Mouse (Mus musculus): ENCODE data around the gene Efna4. TPM values are rescaled to one million over a fixed set of nuclear protein-coding genes. Genes with fewer than 3 reads are reported as not detected.

The Efna4 gene
- polyA plus RNA-seq, 1 experiment from 2014 or later = 29.2 TPM

GRCm38 (mm10) chr3:89348911-89349868 is 11.4 kb upstream of the Efna4 start:
- under 1% methylated on average over 38 of the region's 38 CpGs for WGBS
- ATAC-seq (ENCODE audit: low FRiP score, low TSS enrichment) = peak; percentile 55

DNA sequence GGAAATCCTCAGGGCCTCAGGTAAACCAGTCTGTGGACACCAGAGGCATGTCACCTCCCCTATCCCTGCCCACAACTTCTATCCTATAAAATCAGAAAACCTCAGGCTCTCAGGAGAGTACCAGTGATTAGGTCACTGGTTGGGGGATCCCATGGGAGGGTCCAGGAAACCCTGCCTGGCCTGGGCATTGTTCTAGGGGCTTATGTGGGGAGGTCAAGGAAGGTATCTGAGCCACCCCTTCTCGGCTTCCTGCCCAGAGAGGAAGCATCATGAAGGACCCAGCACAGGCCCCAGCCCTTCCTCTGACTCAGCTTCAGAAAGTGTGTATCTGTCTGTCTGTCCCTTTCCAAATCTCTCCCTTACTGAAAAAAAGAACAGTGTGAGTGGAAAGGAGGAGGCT is 10.1 kb upstream of the Efna4 start:
- peak overlapping the region; percentile 97 for H3K4me2 ChIP-seq (replicated peaks; ENCODE audit: low read depth, low read length)
- H3K27ac ChIP-seq (ENCODE audit: low read length) = peak overlapping the region; percentile 73; the same call in 1 of the 2 replicates
- 63% methylated on average over 1 of the region's 1 CpGs for WGBS
- peaks cover 6% of the 10 kb centered on the region for H3K36me3 ChIP-seq (ENCODE audit: insufficient read depth, low read length)
- peak overlapping the region; percentile 72 for H3K4me3 ChIP-seq (ENCODE audit: low read length)
- no peaks in the 10 kb centered on the region for H3K9me3 ChIP-seq (ENCODE audit: low read length)
- peaks cover 23% of the 10 kb centered on the region for H3K4me1 ChIP-seq (ENCODE audit: insufficient read depth, low read length)
- ATAC-seq (ENCODE audit: low FRiP score, low TSS enrichment) = no peak
- no peaks in the 10 kb centered on the region for H3K27me3 ChIP-seq (ENCODE audit: insufficient read depth, low read length)
- peak overlapping the region; percentile 77 for H3K9ac ChIP-seq (replicated peaks; ENCODE audit: low read length)

More at GRCm38 (mm10) chr3:89348911-89349868, 11.4 kb upstream of the Efna4 start:
- peaks cover 6% of the 10 kb centered on the region for H3K36me3 ChIP-seq (ENCODE audit: insufficient read depth, low read length)
- no peaks in the 10 kb centered on the region for H3K27me3 ChIP-seq (ENCODE audit: insufficient read depth, low read length)
- H3K4me3 ChIP-seq (ENCODE audit: low read length) = peak overlapping the region; percentile 72
- peak overlapping the region; percentile 97 for H3K4me2 ChIP-seq (replicated peaks; ENCODE audit: low read depth, low read length)
- H3K9me3 ChIP-seq (ENCODE audit: low read length) = no peaks in the 10 kb centered on the region
- H3K9ac ChIP-seq (replicated peaks; ENCODE audit: low read length) = peak overlapping the region; percentile 77
- peak overlapping the region; percentile 73 for H3K27ac ChIP-seq (ENCODE audit: low read length)
- peaks cover 23% of the 10 kb centered on the region for H3K4me1 ChIP-seq (ENCODE audit: insufficient read depth, low read length)

GRCm38 (mm10) chr3:89346815-89347540 is 9.2 kb upstream of the Efna4 start:
- Histone ChIP-seq H3K9ac (replicated peaks; ENCODE audit: low read length) (no peak overlapping the region), H3K9me3 (ENCODE audit: low read length) (no peaks in the 10 kb centered on the region), H3K4me3 (ENCODE audit: low read length) (no peak overlapping the region), H3K27ac (ENCODE audit: low read length) (no peak overlapping the region), H3K27me3 (ENCODE audit: insufficient read depth, low read length) (no peaks in the 10 kb centered on the region), H3K4me2 (replicated peaks; ENCODE audit: low read depth, low read length) (no peak overlapping the region), H3K36me3 (ENCODE audit: insufficient read depth, low read length) (peaks cover 6% of the 10 kb centered on the region), H3K4me1 (ENCODE audit: insufficient read depth, low read length) (peaks cover 18% of the 10 kb centered on the region)
- ATAC-seq (ENCODE audit: low FRiP score, low TSS enrichment) = no peak
- WGBS = 80% methylated on average over 10 of the region's 10 CpGs

- no peak overlapping the region for H3K9ac ChIP-seq (replicated peaks; ENCODE audit: low read length)
- no peaks in the 10 kb centered on the region for H3K9me3 ChIP-seq (ENCODE audit: low read length)
- no peak overlapping the region for H3K4me3 ChIP-seq (ENCODE audit: low read length)
- peaks cover 28% of the 10 kb centered on the region for H3K4me1 ChIP-seq (ENCODE audit: insufficient read depth, low read length)
- no peak for ATAC-seq (ENCODE audit: low FRiP score, low TSS enrichment)
- H3K27ac ChIP-seq (ENCODE audit: low read length) = no peak overlapping the region
- no peaks in the 10 kb centered on the region for H3K27me3 ChIP-seq (ENCODE audit: insufficient read depth, low read length)
- no peak overlapping the region for H3K4me2 ChIP-seq (replicated peaks; ENCODE audit: low read depth, low read length)
- peaks cover 6% of the 10 kb centered on the region for H3K36me3 ChIP-seq (ENCODE audit: insufficient read depth, low read length)
- WGBS = 84% methylated on average over 7 of the region's 7 CpGs
These were observed 5.5 kb upstream of the Efna4 start for GRCm38 (mm10) chr3:89343279-89343678.

- no peak overlapping the region for H3K27ac ChIP-seq (ENCODE audit: low read length)
- H3K4me3 ChIP-seq (ENCODE audit: low read length) = no peak overlapping the region
- H3K4me1 ChIP-seq (ENCODE audit: insufficient read depth, low read length) = peaks cover 32% of the 10 kb centered on the region
- H3K27me3 ChIP-seq (ENCODE audit: insufficient read depth, low read length) = no peaks in the 10 kb centered on the region
- 92% methylated on average over 4 of the region's 4 CpGs for WGBS
- ATAC-seq (ENCODE audit: low FRiP score, low TSS enrichment) = no peak
- H3K9ac ChIP-seq (replicated peaks; ENCODE audit: low read length) = no peak overlapping the region
- peaks cover 6% of the 10 kb centered on the region for H3K36me3 ChIP-seq (ENCODE audit: insufficient read depth, low read length)
- no peaks in the 10 kb centered on the region for H3K9me3 ChIP-seq (ENCODE audit: low read length)
- no peak overlapping the region for H3K4me2 ChIP-seq (replicated peaks; ENCODE audit: low read depth, low read length)
These were observed 4.0 kb upstream of the Efna4 start for GRCm38 (mm10) chr3:89341794-89342193.

- H3K27me3 ChIP-seq (ENCODE audit: insufficient read depth, low read length) = no peaks in the 10 kb centered on the region
- no peak overlapping the region for H3K27ac ChIP-seq (ENCODE audit: low read length)
- no peaks in the 10 kb centered on the region for H3K9me3 ChIP-seq (ENCODE audit: low read length)
- peaks cover 45% of the 10 kb centered on the region for H3K4me1 ChIP-seq (ENCODE audit: insufficient read depth, low read length)
- WGBS = 1% methylated on average over 11 of the region's 11 CpGs
- peak overlapping the region; percentile 42 for H3K9ac ChIP-seq (replicated peaks; ENCODE audit: low read length)
- peak overlapping the region; percentile 36 for H3K4me3 ChIP-seq (ENCODE audit: low read length)
- peak overlapping the region; percentile 56 for H3K4me2 ChIP-seq (replicated peaks; ENCODE audit: low read depth, low read length)
- peaks cover 5% of the 10 kb centered on the region for H3K36me3 ChIP-seq (ENCODE audit: insufficient read depth, low read length)
- 0 out of 2 replicates have a peak, but pooled peaks have one; percentile 5 for ATAC-seq (ENCODE audit: low FRiP score, low TSS enrichment)
These were observed 2.6 kb upstream of the Efna4 start for GRCm38 (mm10) chr3:89340465-89340864.

- Histone ChIP-seq H3K4me1 (ENCODE audit: insufficient read depth, low read length) (peaks cover 45% of the 10 kb centered on the region), H3K27ac (ENCODE audit: low read length) (peak overlapping the region; percentile 26; the same call in 1 of the 2 replicates), H3K36me3 (ENCODE audit: insufficient read depth, low read length) (peaks cover 7% of the 10 kb centered on the region; the same call in 1 of the 2 replicates), H3K9me3 (ENCODE audit: low read length) (no peaks in the 10 kb centered on the region), H3K27me3 (ENCODE audit: insufficient read depth, low read length) (no peaks in the 10 kb centered on the region), H3K4me2 (replicated peaks; ENCODE audit: low read depth, low read length) (no peak overlapping the region), H3K4me3 (ENCODE audit: low read length) (no peak overlapping the region), H3K9ac (replicated peaks; ENCODE audit: low read length) (no peak overlapping the region)
- ATAC-seq (ENCODE audit: low FRiP score, low TSS enrichment) = no peak
- WGBS = 27% methylated on average over 8 of the region's 8 CpGs
These were observed 1.6 kb upstream of the Efna4 start for GRCm38 (mm10) chr3:89339416-89339815.

DNA sequence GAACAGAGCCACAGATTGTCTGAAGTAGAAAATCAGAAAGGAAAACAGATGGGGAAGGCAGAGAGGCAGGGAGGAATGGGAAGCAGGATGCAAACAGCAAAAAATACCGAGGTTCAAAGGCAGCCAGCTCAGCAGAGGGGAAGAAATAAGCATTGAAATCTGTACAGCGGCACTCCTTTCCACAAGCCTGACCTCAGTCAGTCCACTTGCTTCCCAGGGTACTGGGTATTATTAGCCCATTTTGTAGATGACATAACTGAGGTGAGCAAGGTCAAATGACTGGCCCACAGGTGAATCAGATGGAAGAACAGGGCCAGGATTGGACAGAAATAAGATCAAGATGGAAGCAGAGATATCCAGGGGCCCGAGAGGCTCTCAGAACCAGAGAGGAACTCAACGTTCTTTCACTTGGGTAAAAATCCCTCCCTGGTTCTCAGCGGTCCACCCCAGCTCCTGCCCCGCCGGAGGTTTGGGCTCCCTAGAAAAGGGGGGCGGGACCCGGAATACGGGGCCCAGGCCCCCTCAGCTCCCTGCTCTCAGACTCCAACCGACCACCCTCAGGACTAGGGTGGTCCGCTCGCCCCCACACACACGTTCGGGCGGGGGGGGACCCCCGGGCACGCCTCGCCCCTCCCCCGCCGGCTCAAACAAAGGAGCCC is 637 bp downstream of the Efna4 start:
- H3K9me3 ChIP-seq (ENCODE audit: low read length) = no peaks in the 10 kb centered on the region
- H3K4me3 ChIP-seq (ENCODE audit: low read length) = peak overlapping the region; percentile 96
- peak overlapping the region; percentile 97 for H3K9ac ChIP-seq (replicated peaks; ENCODE audit: low read length)
- H3K4me2 ChIP-seq (replicated peaks; ENCODE audit: low read depth, low read length) = peak overlapping the region; percentile 73
- peaks cover 24% of the 10 kb centered on the region for H3K36me3 ChIP-seq (ENCODE audit: insufficient read depth, low read length)
- no peaks in the 10 kb centered on the region for H3K27me3 ChIP-seq (ENCODE audit: insufficient read depth, low read length)
- under 1% methylated on average over 21 of the region's 21 CpGs for WGBS
- ATAC-seq (ENCODE audit: low FRiP score, low TSS enrichment) = no peak; the same call in 1 of the 2 replicates
- H3K4me1 ChIP-seq (ENCODE audit: insufficient read depth, low read length) = peaks cover 52% of the 10 kb centered on the region
- H3K27ac ChIP-seq (ENCODE audit: low read length) = peak overlapping the region; percentile 92

DNA sequence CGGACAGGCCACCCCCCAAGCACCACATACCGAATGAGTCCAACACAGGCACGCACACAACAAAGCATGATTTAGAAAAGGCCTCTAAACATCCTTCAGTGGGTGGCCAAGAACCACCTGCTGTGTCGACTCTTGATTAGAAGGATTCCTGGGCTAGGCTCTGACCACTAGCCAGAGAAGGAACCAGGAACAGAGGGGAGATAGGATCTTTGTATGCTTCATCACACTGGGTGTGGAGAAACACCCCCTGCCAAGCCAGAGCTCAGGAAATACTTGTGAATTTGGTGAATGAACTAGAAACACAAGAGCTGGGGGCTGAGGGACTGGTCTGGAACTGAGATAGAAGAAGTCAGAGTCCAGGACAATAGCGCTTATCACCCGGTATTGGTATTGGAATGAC is 1.3 kb downstream of the Efna4 start:
- 17% methylated on average over 6 of the region's 6 CpGs for WGBS
- peak overlapping the region; percentile 97 for H3K9ac ChIP-seq (replicated peaks; ENCODE audit: low read length)
- ATAC-seq (ENCODE audit: low FRiP score, low TSS enrichment) = no peak
- peak overlapping the region; percentile 73 for H3K4me2 ChIP-seq (replicated peaks; ENCODE audit: low read depth, low read length)
- peak overlapping the region; percentile 92; the same call in 1 of the 2 replicates for H3K27ac ChIP-seq (ENCODE audit: low read length)
- H3K27me3 ChIP-seq (ENCODE audit: insufficient read depth, low read length) = no peaks in the 10 kb centered on the region
- peak overlapping the region; percentile 96 for H3K4me3 ChIP-seq (ENCODE audit: low read length)
- no peaks in the 10 kb centered on the region for H3K9me3 ChIP-seq (ENCODE audit: low read length)
- peaks cover 59% of the 10 kb centered on the region for H3K4me1 ChIP-seq (ENCODE audit: insufficient read depth, low read length)
- peaks cover 24% of the 10 kb centered on the region for H3K36me3 ChIP-seq (ENCODE audit: insufficient read depth, low read length)

All from kidney, embryonic 16.5 days (tissue).